Mouse (Mus musculus) heart, embryonic 13.5 days (tissue): ENCODE results near the gene Pkig. TPM values are rescaled to one million over a fixed set of nuclear protein-coding genes. Genes with fewer than 3 reads are reported as not detected.

Experiments
- ATAC-seq: fragments of 200-750 bp; cut with Nextera tagmentation; 2 replicates; pipeline ENCODE4 v1.8.0; 2017; ENCODE audit warnings: moderate TSS enrichment; ENCODE audit not compliant: insufficient number of reproducible peaks, low FRiP score, low TSS enrichment; ENCODE audit errors: extremely low read depth
- H3K27ac ChIP-seq: fragments of 300-500 bp; sonication (generic); replicated peaks from 2 replicates; pipeline ENCODE4 v1.5.1; 2015; ENCODE audit warnings: moderate library complexity, mild to moderate bottlenecking, inconsistent platforms
- H3K27me3 ChIP-seq: fragments of 300-500 bp; sonication (generic); replicated peaks from 2 replicates; pipeline ENCODE4 v1.6.1; 2015; ENCODE audit warnings: mild to moderate bottlenecking, inconsistent platforms
- H3K36me3 ChIP-seq: fragments of 300-500 bp; sonication (generic); 2 replicates; pipeline ENCODE4 v1.6.1; 2015; ENCODE audit warnings: mild to moderate bottlenecking, inconsistent platforms
- H3K4me1 ChIP-seq: fragments of 300-500 bp; sonication (generic); 2 replicates; pipeline ENCODE4 v1.6.1; 2015; ENCODE audit warnings: inconsistent platforms
- H3K4me2 ChIP-seq: fragments of 300-500 bp; sonication (generic); 2 replicates; pipeline ENCODE4 v1.6.1; 2015; ENCODE audit warnings: inconsistent platforms, mild to moderate bottlenecking, moderate library complexity
- H3K4me3 ChIP-seq: fragments of 300-500 bp; sonication (generic); 2 replicates; pipeline ENCODE4 v1.5.1; 2015; ENCODE audit warnings: moderate library complexity, mild to moderate bottlenecking, inconsistent platforms
- H3K9ac ChIP-seq: fragments of 300-500 bp; sonication (generic); 2 replicates; pipeline ENCODE4 v1.6.1; 2015; ENCODE audit warnings: inconsistent platforms, mild to moderate bottlenecking, moderate library complexity
- H3K9me3 ChIP-seq: fragments of 300-500 bp; sonication (generic); 2 replicates; pipeline ENCODE4 v1.6.1; 2016; ENCODE audit warnings: inconsistent platforms
- WGBS: fragments of 180-500 bp; shearing (Covaris S2); methylation state at CpG from one replicate; pipeline ENCODE4 v1.1.7; 2015; ENCODE audit warnings: mixed read lengths; 5-methylcytosine and 5-hydroxymethylcytosine counted together
- polyA plus RNA-seq: library from polyadenylated mRNA; unstranded; fragments of >200 nt; fragmentation: Nextera tagmentation; extraction: Ambion mirVana; gene quantifications from 2 replicates; pipeline ENCODE4 v1.2.1, GENCODE M21; 2015

The Pkig gene
- polyA plus RNA-seq, 1 experiment from 2014 or later: 233 TPM

- Histone ChIP-seq H3K36me3 (no peaks in the 10 kb centered on the region), H3K27ac (peak overlapping the region; percentile 91), H3K4me3 (no peak overlapping the region), H3K9ac (no peak overlapping the region), H3K9me3 (no peaks in the 10 kb centered on the region), H3K4me2 (no peak overlapping the region), H3K4me1 (peaks cover 83% of the 10 kb centered on the region), H3K27me3 (no peaks in the 10 kb centered on the region)
- no peak for ATAC-seq
- 46% methylated on average over 2 of the region's 2 CpGs for WGBS
These were observed 38.6 kb downstream of the Pkig start for GRCm38 (mm10) chr2:163696763-163697162.

- H3K4me2 ChIP-seq: peak overlapping the region; percentile 22
- no peak for ATAC-seq
- peaks cover 83% of the 10 kb centered on the region for H3K4me1 ChIP-seq
- peak overlapping the region; percentile 64 for H3K9ac ChIP-seq
- no peaks in the 10 kb centered on the region for H3K36me3 ChIP-seq
- H3K4me3 ChIP-seq: no peak overlapping the region
- no peaks in the 10 kb centered on the region for H3K27me3 ChIP-seq
- WGBS: 38% methylated on average over 12 of the region's 16 CpGs
- no peaks in the 10 kb centered on the region for H3K9me3 ChIP-seq
- H3K27ac ChIP-seq: peak overlapping the region; percentile 91
These were observed 39.7 kb downstream of the Pkig start for GRCm38 (mm10) chr2:163697764-163698480.

- H3K9ac ChIP-seq: peak overlapping the region; percentile 50
- ATAC-seq: no peak
- no peak overlapping the region for H3K4me2 ChIP-seq
- 63% methylated on average over 11 of the region's 11 CpGs for WGBS
- peak overlapping the region; percentile 91 for H3K27ac ChIP-seq
- H3K9me3 ChIP-seq: no peaks in the 10 kb centered on the region
- H3K27me3 ChIP-seq: no peaks in the 10 kb centered on the region
- H3K4me3 ChIP-seq: no peak overlapping the region
- H3K36me3 ChIP-seq: peaks cover 5% of the 10 kb centered on the region; the same call in 1 of the 2 replicates
- H3K4me1 ChIP-seq: peaks cover 83% of the 10 kb centered on the region
These were observed 41.0 kb downstream of the Pkig start for GRCm38 (mm10) chr2:163699078-163699780.

- Histone ChIP-seq H3K4me2 (no peak overlapping the region; the same call in 1 of the 2 replicates), H3K4me1 (peaks cover 73% of the 10 kb centered on the region), H3K27me3 (no peaks in the 10 kb centered on the region), H3K9me3 (no peaks in the 10 kb centered on the region), H3K9ac (peak overlapping the region; percentile 62), H3K36me3 (peaks cover 24% of the 10 kb centered on the region), H3K27ac (peak overlapping the region; percentile 51), H3K4me3 (no peak overlapping the region)
- ATAC-seq: no peak
- 48% methylated on average over 7 of the region's 7 CpGs for WGBS
These were observed 44.2 kb downstream of the Pkig start for GRCm38 (mm10) chr2:163702431-163702830.

GRCm38 (mm10) chr2:163702921-163703320 lies 44.7 kb downstream of the Pkig start:
- no peaks in the 10 kb centered on the region for H3K27me3 ChIP-seq
- ATAC-seq: no peak
- H3K9ac ChIP-seq: peak overlapping the region; percentile 62
- WGBS: 58% methylated on average over 5 of the region's 5 CpGs
- peaks cover 24% of the 10 kb centered on the region for H3K36me3 ChIP-seq
- H3K4me3 ChIP-seq: no peak overlapping the region
- no peak overlapping the region for H3K4me2 ChIP-seq
- no peaks in the 10 kb centered on the region for H3K9me3 ChIP-seq
- H3K27ac ChIP-seq: peak overlapping the region; percentile 51
- peaks cover 72% of the 10 kb centered on the region for H3K4me1 ChIP-seq

- H3K27ac ChIP-seq: 0 out of 2 replicates have a peak overlapping the region, but pooled peaks have one; percentile 51
- H3K4me2 ChIP-seq: no peak overlapping the region
- H3K27me3 ChIP-seq: no peaks in the 10 kb centered on the region
- H3K9me3 ChIP-seq: no peaks in the 10 kb centered on the region
- H3K4me3 ChIP-seq: no peak overlapping the region
- H3K4me1 ChIP-seq: peaks cover 72% of the 10 kb centered on the region
- H3K36me3 ChIP-seq: peaks cover 24% of the 10 kb centered on the region
- 70% methylated on average over 5 of the region's 5 CpGs for WGBS
- no peak for ATAC-seq
- H3K9ac ChIP-seq: peak overlapping the region; percentile 37; the same call in 1 of the 2 replicates
These were observed 45.5 kb downstream of the Pkig start for GRCm38 (mm10) chr2:163703599-163704260.

GRCm38 (mm10) chr2:163708321-163708720 lies 50.1 kb downstream of the Pkig start:
- WGBS: 29% methylated on average over 5 of the region's 5 CpGs
- Histone ChIP-seq H3K9me3 (no peaks in the 10 kb centered on the region), H3K36me3 (peaks cover 24% of the 10 kb centered on the region), H3K27ac (peak overlapping the region; percentile 61), H3K9ac (no peak overlapping the region), H3K27me3 (no peaks in the 10 kb centered on the region), H3K4me2 (no peak overlapping the region), H3K4me1 (peaks cover 78% of the 10 kb centered on the region), H3K4me3 (no peak overlapping the region)
- no peak for ATAC-seq

- H3K4me2 ChIP-seq: no peak overlapping the region
- no peak overlapping the region for H3K9ac ChIP-seq
- H3K36me3 ChIP-seq: peaks cover 24% of the 10 kb centered on the region
- no peaks in the 10 kb centered on the region for H3K9me3 ChIP-seq
- peaks cover 76% of the 10 kb centered on the region for H3K4me1 ChIP-seq
- peak overlapping the region; percentile 61 for H3K27ac ChIP-seq
- WGBS: 48% methylated on average over 6 of the region's 6 CpGs
- no peaks in the 10 kb centered on the region for H3K27me3 ChIP-seq
- H3K4me3 ChIP-seq: no peak overlapping the region
- ATAC-seq: no peak
These were observed 50.6 kb downstream of the Pkig start for GRCm38 (mm10) chr2:163708763-163709250.

- ATAC-seq: no peak
- peaks cover 64% of the 10 kb centered on the region for H3K4me1 ChIP-seq
These were observed 51.8 kb downstream of the Pkig start for GRCm38 (mm10) chr2:163710000-163710399.

GRCm38 (mm10) chr2:163710606-163711159 lies 52.5 kb downstream of the Pkig start:
- Histone ChIP-seq H3K9me3 (no peaks in the 10 kb centered on the region), H3K9ac (peak overlapping the region; percentile 44; the same call in 1 of the 2 replicates), H3K27ac (peak overlapping the region; percentile 77), H3K36me3 (peaks cover 8% of the 10 kb centered on the region), H3K27me3 (no peaks in the 10 kb centered on the region), H3K4me1 (peaks cover 69% of the 10 kb centered on the region), H3K4me3 (no peak overlapping the region), H3K4me2 (no peak overlapping the region)
- 60% methylated on average over 5 of the region's 5 CpGs for WGBS
- no peak for ATAC-seq

More at GRCm38 (mm10) chr2:163710000-163710399, 51.8 kb downstream of the Pkig start:
- Histone ChIP-seq H3K4me3 (no peak overlapping the region), H3K9ac (no peak overlapping the region), H3K9me3 (no peaks in the 10 kb centered on the region), H3K36me3 (peaks cover 15% of the 10 kb centered on the region), H3K27ac (peak overlapping the region; percentile 77), H3K4me2 (no peak overlapping the region), H3K27me3 (no peaks in the 10 kb centered on the region)
- 83% methylated on average over 9 of the region's 9 CpGs for WGBS
